Mouse (Mus musculus) lung, postnatal 25 days (tissue): ENCODE measurements at regions not wholly inside any gene's neighbourhood (a gene's known extent, or its start where the extent isn't known, plus 50 kb on each side); places are given as distances from the start of the nearest gene placed in this dataset.
A peak's percentile ranks its signal among the peaks of the same experiment; 100 is the strongest.

Experiments
- DNase-seq: peaks from one replicate; pipeline ENCODE4 v3.0.0; 2022; ENCODE audit warnings: low spot score

- no peak for DNase-seq
These were observed 122.0 kb downstream of the Olfr1505 start for GRCm38 (mm10) chr19:14035371-14035770.

GRCm38 (mm10) chr19:14035785-14036184, 122.5 kb downstream of the Olfr1505 start:
- DNase-seq, result no peak

GRCm38 (mm10) chr19:14036750-14037149, 123.4 kb downstream of the Olfr1505 start:
- DNase-seq, result no peak

- no peak for DNase-seq
These were observed 129.4 kb downstream of the Olfr1505 start for GRCm38 (mm10) chr19:14042753-14043152.

- no peak for DNase-seq
These were observed 132.1 kb downstream of the Olfr1505 start for GRCm38 (mm10) chr19:14045456-14045855.

GRCm38 (mm10) chr19:14052052-14052451, 138.7 kb downstream of the Olfr1505 start:
- no peak for DNase-seq

- DNase-seq, result peak; percentile 28
These were observed 167.2 kb downstream of the Olfr1505 start for GRCm38 (mm10) chr19:14080538-14080937.

GRCm38 (mm10) chr19:14084726-14085125, 171.4 kb downstream of the Olfr1505 start:
- DNase-seq, result no peak

GRCm38 (mm10) chr19:14090106-14090505, 176.8 kb downstream of the Olfr1505 start:
- no peak for DNase-seq

- DNase-seq, result no peak
These were observed 180.9 kb downstream of the Olfr1505 start for GRCm38 (mm10) chr19:14094191-14094590.

- no peak for DNase-seq
These were observed 182.9 kb downstream of the Olfr1505 start for GRCm38 (mm10) chr19:14096187-14096586.

- no peak for DNase-seq
These were observed 195.8 kb downstream of the Olfr1505 start for GRCm38 (mm10) chr19:14109091-14109490.

- no peak for DNase-seq
These were observed 210.2 kb downstream of the Olfr1505 start for GRCm38 (mm10) chr19:14123348-14124113.

GRCm38 (mm10) chr19:14124250-14124827, 211.0 kb downstream of the Olfr1505 start:
- DNase-seq, result no peak

GRCm38 (mm10) chr19:14124986-14125385, 211.7 kb downstream of the Olfr1505 start:
- DNase-seq, result no peak

GRCm38 (mm10) chr19:14128397-14129209, 215.3 kb downstream of the Olfr1505 start:
- no peak for DNase-seq

GRCm38 (mm10) chr19:14161217-14161616, 247.9 kb downstream of the Olfr1505 start:
- peak; percentile 8 for DNase-seq

GRCm38 (mm10) chr19:14162773-14163172, 249.4 kb downstream of the Olfr1505 start:
- DNase-seq, result no peak

GRCm38 (mm10) chr19:14165775-14166174, 252.4 kb downstream of the Olfr1505 start:
- no peak for DNase-seq

GRCm38 (mm10) chr19:14180244-14180643, 266.9 kb downstream of the Olfr1505 start:
- peak; percentile 34 for DNase-seq

- DNase-seq, result no peak
These were observed 267.6 kb downstream of the Olfr1505 start for GRCm38 (mm10) chr19:14180956-14181355.

- peak; percentile 11 for DNase-seq
These were observed 268.5 kb downstream of the Olfr1505 start for GRCm38 (mm10) chr19:14181661-14182415.
